Comparison of ENCODE assay signal across 23 mouse cellular contexts in the genomic region with DNA sequence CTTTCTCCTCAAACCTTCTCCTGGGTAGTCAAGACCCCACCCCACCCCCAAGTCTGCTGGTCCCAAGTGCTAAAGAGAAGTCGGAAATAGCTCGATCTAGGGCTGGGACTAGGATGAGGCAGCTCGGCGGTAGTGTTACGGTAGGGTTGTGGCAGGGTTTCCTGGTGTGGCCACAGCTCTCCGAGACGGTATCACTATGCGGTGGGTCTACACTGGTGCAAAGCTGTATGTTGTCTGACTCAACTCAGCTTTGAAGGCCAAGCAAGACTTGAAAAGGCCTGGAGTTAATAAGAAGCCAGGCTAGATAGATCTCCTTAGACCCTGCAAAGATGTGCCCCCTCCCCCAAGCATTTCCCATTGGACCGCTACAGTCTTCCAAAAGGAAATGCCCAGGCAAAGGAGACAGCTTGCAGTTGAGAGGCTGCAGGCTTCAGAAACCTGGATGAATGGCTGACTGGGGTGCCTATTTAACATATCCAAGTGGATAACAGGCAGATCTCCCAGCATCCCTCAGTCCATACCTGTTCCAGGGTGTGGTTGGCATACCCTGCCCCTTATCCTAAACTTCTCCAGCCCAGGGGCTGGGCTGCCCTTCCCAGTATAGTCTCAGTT.
DNase-seq lines count a peak whose midpoint lies in the region; ATAC-seq and TF ChIP-seq lines count a peak whose summit lies in the region.
"Had no signal": no experiment of that assay in that cellular context is flagged by ENCODE, and none has a peak within 500 bp of the region (broad histone marks: within the 10 kb centered on the region; RNA-seq: fewer than 3 reads in every experiment).

No protein-coding gene starts in this region.

- peaks cover 6% of the 10 kb centered on the region; the same call in 1 of the 2 replicates for H3K4me1 ChIP-seq in intestine, embryonic 15.5 days (replicated peaks)
- no peaks in the 10 kb centered on the region for H3K4me1 ChIP-seq in intestine, postnatal 0 days (replicated peaks; ENCODE audit: control insufficient read depth, insufficient read depth, low read length)
- H3K4me1 ChIP-seq in ES-Bruce4 (ENCODE audit: control insufficient read depth, insufficient read depth, low read length): peaks cover 3% of the 10 kb centered on the region

- peak; percentile 62 for DNase-seq in 416B (ENCODE audit: low read depth)
- no peak for DNase-seq in spleen, adult 18-20 months
- DNase-seq in adrenal gland, adult 8-10 months: no peak
- DNase-seq: adrenal gland, adult 2 months; cerebellum, adult 2 months; cerebellum, postnatal 36 days; kidney, postnatal 14 days; liver; midbrain, embryonic 14.5 days; retina, postnatal 1 day; right cerebral cortex, postnatal 25 days had no signal

- H3K4me2 ChIP-seq in intestine, embryonic 15.5 days (replicated peaks): no peak overlapping the region
- H3K4me2 ChIP-seq in intestine, postnatal 0 days (replicated peaks; ENCODE audit: low read depth): no peak overlapping the region
- H3K4me2 ChIP-seq: forebrain, embryonic 13.5 days; hindbrain, embryonic 14.5 days; liver, embryonic 15.5 days; neural tube, embryonic 12.5 days had no signal

- H3K27ac ChIP-seq in intestine, embryonic 15.5 days: no peak overlapping the region
- no peak overlapping the region for H3K27ac ChIP-seq in intestine, postnatal 0 days (ENCODE audit: low read depth, low read length)
- H3K27ac ChIP-seq in ES-Bruce4 (ENCODE audit: insufficient read depth, low read length): peak overlapping the region; percentile 78
- H3K27ac ChIP-seq: hindbrain, embryonic 14.5 days; layer of hippocampus, adult 2 months; limb, embryonic 10.5 days; liver, embryonic 15.5 days; macrophage; neural tube, embryonic 12.5 days had no signal

- no peaks in the 10 kb centered on the region for H3K36me3 ChIP-seq in intestine, embryonic 15.5 days
- no peaks in the 10 kb centered on the region for H3K36me3 ChIP-seq in intestine, postnatal 0 days (ENCODE audit: control insufficient read depth, insufficient read depth)
- H3K36me3 ChIP-seq in ES-Bruce4 (ENCODE audit: control insufficient read depth, insufficient read depth, low read length, poor library complexity, severe bottlenecking): no peaks in the 10 kb centered on the region
- H3K36me3 ChIP-seq: heart, embryonic 13.5 days; limb, embryonic 10.5 days; liver, embryonic 15.5 days; neural tube, embryonic 12.5 days had no signal

- WGBS in intestine, embryonic 15.5 days: 79% methylated on average over 9 of the region's 9 CpGs
- WGBS in intestine, postnatal 0 days: 72% methylated on average over 9 of the region's 9 CpGs

- no peaks in the 10 kb centered on the region for H3K27me3 ChIP-seq in intestine, embryonic 15.5 days (replicated peaks)
- no peaks in the 10 kb centered on the region for H3K27me3 ChIP-seq in intestine, postnatal 0 days (replicated peaks; ENCODE audit: control insufficient read depth, insufficient read depth, low read length)
- no peaks in the 10 kb centered on the region for H3K27me3 ChIP-seq in ES-Bruce4 (ENCODE audit: control insufficient read depth, insufficient read depth, low read length, poor library complexity, severe bottlenecking)
- H3K27me3 ChIP-seq: forebrain, embryonic 13.5 days; liver, embryonic 15.5 days; neural tube, embryonic 12.5 days had no signal

- peak; percentile 60 for TF ChIP-seq EP300 in ES-Bruce4 (IDR thresholded peaks at IDR 0.05; ENCODE audit: insufficient read depth, low read depth, low read length)

- TF ChIP-seq CTCF in intestine, postnatal 0 days (IDR thresholded peaks at IDR 0.05; ENCODE audit: low read depth): no peak
- TF ChIP-seq CTCF in ES-Bruce4 (IDR thresholded peaks at IDR 0.05; ENCODE audit: low read depth, low read length): no peak

- H3K9me3 ChIP-seq in intestine, embryonic 15.5 days: no peaks in the 10 kb centered on the region
- no peaks in the 10 kb centered on the region for H3K9me3 ChIP-seq in intestine, postnatal 0 days (ENCODE audit: control insufficient read depth)
- no peaks in the 10 kb centered on the region for H3K9me3 ChIP-seq in ES-Bruce4 (replicated peaks; ENCODE audit: control insufficient read depth, insufficient read depth, low read length, poor library complexity, severe bottlenecking)
- H3K9me3 ChIP-seq: forebrain, embryonic 13.5 days; heart, embryonic 13.5 days; limb, embryonic 10.5 days; liver, embryonic 15.5 days; neural tube, embryonic 12.5 days had no signal

- no peak overlapping the region for H3K4me3 ChIP-seq in intestine, embryonic 15.5 days (replicated peaks)
- H3K4me3 ChIP-seq in intestine, postnatal 0 days (ENCODE audit: low read depth, low read length): no peak overlapping the region
- no peak overlapping the region for H3K4me3 ChIP-seq in ES-Bruce4 (ENCODE audit: low read depth, low read length)
- H3K4me3 ChIP-seq: forebrain, embryonic 13.5 days; heart, embryonic 13.5 days; layer of hippocampus, adult 2 months; limb, embryonic 10.5 days; liver, embryonic 15.5 days; neural tube, embryonic 12.5 days had no signal

- TF ChIP-seq POLR2A in ES-Bruce4 (IDR thresholded peaks at IDR 0.05; ENCODE audit: insufficient read depth, low read length): no peak

- ATAC-seq in intestine, embryonic 15.5 days: 0 out of 2 replicates have a peak, but pooled peaks have one; percentile 37
- ATAC-seq in intestine, postnatal 0 days: no peak
- peak; percentile 28 for ATAC-seq in granulocyte monocyte progenitor cell, adult 5-6 weeks (replicated peaks; ENCODE audit: poor library complexity, severe bottlenecking)

- no peak overlapping the region for H3K9ac ChIP-seq in intestine, embryonic 15.5 days
- no peak overlapping the region for H3K9ac ChIP-seq in intestine, postnatal 0 days (ENCODE audit: low read depth, low read length)
- H3K9ac ChIP-seq in ES-Bruce4 (ENCODE audit: low read depth, poor library complexity, severe bottlenecking): no peak overlapping the region
- H3K9ac ChIP-seq: forebrain, embryonic 13.5 days; hindbrain, embryonic 14.5 days; liver, embryonic 15.5 days; neural tube, embryonic 12.5 days had no signal
